Mouse (Mus musculus): ENCODE data around the gene Msantd2. TPM values are rescaled to one million over a fixed set of nuclear protein-coding genes. Genes with fewer than 3 reads are reported as not detected.

Msantd2 gene
- polyA plus RNA-seq, 1 experiment from 2014 or later = 7.5 TPM

- H3K4me3 ChIP-seq (ENCODE audit: low read depth, low read length) = no peak overlapping the region
These were observed 23.0 kb downstream of the Msantd2 start for GRCm38 (mm10) chr9:37512097-37512496.

GRCm38 (mm10) chr9:37514456-37514855 lies 25.3 kb downstream of the Msantd2 start:
- H3K4me3 ChIP-seq (ENCODE audit: low read depth, low read length) = no peak overlapping the region
- no peak overlapping the region for H3K9ac ChIP-seq (ENCODE audit: low read length)
- no peaks in the 10 kb centered on the region for H3K36me3 ChIP-seq (ENCODE audit: control insufficient read depth, insufficient read depth, low read length)
- no peak overlapping the region for H3K27ac ChIP-seq (replicated peaks)
- H3K4me1 ChIP-seq (replicated peaks; ENCODE audit: control insufficient read depth, insufficient read depth) = 0 out of 2 replicates have a peak, but pooled peaks cover 4% of the 10 kb centered on the region
- no peaks in the 10 kb centered on the region for H3K27me3 ChIP-seq (ENCODE audit: control insufficient read depth, insufficient read depth, low read length)
- ATAC-seq (ENCODE audit: low FRiP score, low TSS enrichment) (no peak), DNase-seq (ENCODE audit: low spot score) (no peak)
- no peak for TF ChIP-seq CTCF (IDR thresholded peaks at IDR 0.05; ENCODE audit: low read depth)
- no peak for TF ChIP-seq EP300 (optimal IDR thresholded peaks at IDR 0.05)
- no peak overlapping the region for H3K4me2 ChIP-seq (replicated peaks; ENCODE audit: low read depth)
- 45% methylated on average over 3 of the region's 3 CpGs for WGBS
- H3K9me3 ChIP-seq (ENCODE audit: control insufficient read depth, low read length) = no peaks in the 10 kb centered on the region

More at GRCm38 (mm10) chr9:37512097-37512496, 23.0 kb downstream of the Msantd2 start:
- DNase-seq (ENCODE audit: low spot score) = no peak
- Histone ChIP-seq H3K9ac (ENCODE audit: low read length) (no peak overlapping the region), H3K27ac (replicated peaks) (no peak overlapping the region), H3K4me2 (replicated peaks; ENCODE audit: low read depth) (no peak overlapping the region), H3K27me3 (ENCODE audit: control insufficient read depth, insufficient read depth, low read length) (no peaks in the 10 kb centered on the region), H3K4me1 (replicated peaks; ENCODE audit: control insufficient read depth, insufficient read depth) (0 out of 2 replicates have a peak, but pooled peaks cover 4% of the 10 kb centered on the region), H3K36me3 (ENCODE audit: control insufficient read depth, insufficient read depth, low read length) (no peaks in the 10 kb centered on the region), H3K9me3 (ENCODE audit: control insufficient read depth, low read length) (no peaks in the 10 kb centered on the region)
- no peak for ATAC-seq (ENCODE audit: low FRiP score, low TSS enrichment)
- 93% methylated on average over 2 of the region's 2 CpGs for WGBS
- TF ChIP-seq EP300 (optimal IDR thresholded peaks at IDR 0.05) = no peak
- peak; percentile 31; the same call in 1 of the 2 replicates for TF ChIP-seq CTCF (IDR thresholded peaks at IDR 0.05; ENCODE audit: low read depth)

- ATAC-seq (ENCODE audit: low FRiP score, low TSS enrichment) (peak; percentile 63; the same call in 1 of the 2 replicates), DNase-seq (ENCODE audit: low spot score) (no peak)
- TF ChIP-seq EP300 (optimal IDR thresholded peaks at IDR 0.05) = no peak
- no peak for TF ChIP-seq CTCF (IDR thresholded peaks at IDR 0.05; ENCODE audit: low read depth)
- Histone ChIP-seq H3K27me3 (ENCODE audit: control insufficient read depth, insufficient read depth, low read length) (no peaks in the 10 kb centered on the region), H3K9ac (ENCODE audit: low read length) (no peak overlapping the region), H3K36me3 (ENCODE audit: control insufficient read depth, insufficient read depth, low read length) (peaks cover 2% of the 10 kb centered on the region; the same call in 1 of the 2 replicates), H3K27ac (replicated peaks) (no peak overlapping the region), H3K4me1 (replicated peaks; ENCODE audit: control insufficient read depth, insufficient read depth) (0 out of 2 replicates have a peak, but pooled peaks cover 4% of the 10 kb centered on the region), H3K4me3 (ENCODE audit: low read depth, low read length) (no peak overlapping the region), H3K9me3 (ENCODE audit: control insufficient read depth, low read length) (no peaks in the 10 kb centered on the region), H3K4me2 (replicated peaks; ENCODE audit: low read depth) (no peak overlapping the region)
- WGBS = 78% methylated on average over 1 of the region's 1 CpGs
These were observed 28.3 kb downstream of the Msantd2 start for GRCm38 (mm10) chr9:37517467-37517866.

GRCm38 (mm10) chr9:37518991-37519390 lies 29.9 kb downstream of the Msantd2 start:
- H3K4me1 ChIP-seq (replicated peaks; ENCODE audit: control insufficient read depth, insufficient read depth) = 0 out of 2 replicates have a peak, but pooled peaks cover 2% of the 10 kb centered on the region
- no peak overlapping the region for H3K27ac ChIP-seq (replicated peaks)
- no peaks in the 10 kb centered on the region for H3K27me3 ChIP-seq (ENCODE audit: control insufficient read depth, insufficient read depth, low read length)
- no peak for TF ChIP-seq CTCF (IDR thresholded peaks at IDR 0.05; ENCODE audit: low read depth)
- TF ChIP-seq EP300 (optimal IDR thresholded peaks at IDR 0.05) = no peak
- no peak for ATAC-seq (ENCODE audit: low FRiP score, low TSS enrichment)
- DNase-seq (ENCODE audit: low spot score) = no peak
- H3K9ac ChIP-seq (ENCODE audit: low read length) = no peak overlapping the region
- peaks cover 6% of the 10 kb centered on the region for H3K36me3 ChIP-seq (ENCODE audit: control insufficient read depth, insufficient read depth, low read length)
- no peaks in the 10 kb centered on the region for H3K9me3 ChIP-seq (ENCODE audit: control insufficient read depth, low read length)
- no peak overlapping the region for H3K4me2 ChIP-seq (replicated peaks; ENCODE audit: low read depth)
- H3K4me3 ChIP-seq (ENCODE audit: low read depth, low read length) = no peak overlapping the region
- WGBS = 91% methylated on average over 8 of the region's 8 CpGs

GRCm38 (mm10) chr9:37519995-37520394 lies 30.9 kb downstream of the Msantd2 start:
- Histone ChIP-seq H3K4me2 (replicated peaks; ENCODE audit: low read depth) (no peak overlapping the region), H3K36me3 (ENCODE audit: control insufficient read depth, insufficient read depth, low read length) (peaks cover 6% of the 10 kb centered on the region), H3K27ac (replicated peaks) (no peak overlapping the region), H3K4me3 (ENCODE audit: low read depth, low read length) (no peak overlapping the region), H3K4me1 (replicated peaks; ENCODE audit: control insufficient read depth, insufficient read depth) (0 out of 2 replicates have a peak, but pooled peaks cover 2% of the 10 kb centered on the region), H3K27me3 (ENCODE audit: control insufficient read depth, insufficient read depth, low read length) (no peaks in the 10 kb centered on the region), H3K9me3 (ENCODE audit: control insufficient read depth, low read length) (no peaks in the 10 kb centered on the region), H3K9ac (ENCODE audit: low read length) (no peak overlapping the region)
- WGBS = 83% methylated on average over 2 of the region's 2 CpGs
- DNase-seq (ENCODE audit: low spot score) (no peak), ATAC-seq (ENCODE audit: low FRiP score, low TSS enrichment) (no peak)
- TF ChIP-seq EP300 (optimal IDR thresholded peaks at IDR 0.05) = no peak
- TF ChIP-seq CTCF (IDR thresholded peaks at IDR 0.05; ENCODE audit: low read depth) = no peak

- no peak overlapping the region for H3K27ac ChIP-seq (replicated peaks)
- DNase-seq (ENCODE audit: low spot score) (no peak), ATAC-seq (ENCODE audit: low FRiP score, low TSS enrichment) (no peak)
- H3K36me3 ChIP-seq (ENCODE audit: control insufficient read depth, insufficient read depth, low read length) = peaks cover 4% of the 10 kb centered on the region
- no peak overlapping the region for H3K4me2 ChIP-seq (replicated peaks; ENCODE audit: low read depth)
- no peaks in the 10 kb centered on the region for H3K27me3 ChIP-seq (ENCODE audit: control insufficient read depth, insufficient read depth, low read length)
- TF ChIP-seq CTCF (IDR thresholded peaks at IDR 0.05; ENCODE audit: low read depth) (no peak), EP300 (optimal IDR thresholded peaks at IDR 0.05) (no peak)
- no peak overlapping the region for H3K4me3 ChIP-seq (ENCODE audit: low read depth, low read length)
- H3K9ac ChIP-seq (ENCODE audit: low read length) = no peak overlapping the region
- no peaks in the 10 kb centered on the region for H3K9me3 ChIP-seq (ENCODE audit: control insufficient read depth, low read length)
- WGBS = 85% methylated on average over 2 of the region's 2 CpGs
- H3K4me1 ChIP-seq (replicated peaks; ENCODE audit: control insufficient read depth, insufficient read depth) = no peaks in the 10 kb centered on the region
These were observed 36.3 kb downstream of the Msantd2 start for GRCm38 (mm10) chr9:37525461-37525860.

All from stomach, postnatal 0 days (tissue).